Mouse (Mus musculus) hematopoietic stem cell, adult 5-6 weeks (primary cell): ENCODE results near the gene Prcd. TPM values are rescaled to one million over a fixed set of nuclear protein-coding genes. Genes with fewer than 3 reads are reported as not detected.
"Not testable (repeated sequence)": the region's sequence is repeated elsewhere in the genome, so short reads cannot be mapped to it uniquely, and the experiment has no call there.

Experiments used
- ATAC-seq, 2 experiments: fragments of 125-278 bp in 1 of 2; replicated peaks in 1 of 2; 2 replicates each; pipeline ENCODE4 v1.8.0; 2016 to 2017; ENCODE audit warnings: inconsistent platforms in 2 of 2, mild to moderate bottlenecking in 2 of 2, moderate number of reproducible peaks in 2 of 2, low read depth in 1 of 2, moderate TSS enrichment in 1 of 2; ENCODE audit not compliant: low FRiP score in 2 of 2, poor library complexity in 2 of 2, severe bottlenecking in 2 of 2, insufficient read depth in 1 of 2, low TSS enrichment in 1 of 2
- total RNA-seq: library from RNA; stranded (forward); fragments of 172-1452, 232-1000 nt; gene quantifications from 2 replicates; pipeline ENCODE4 v1.2.3, GENCODE M21; 2017

Prcd gene
- total RNA-seq, 1 experiment from 2014 or later, result 1.6 TPM

DNA sequence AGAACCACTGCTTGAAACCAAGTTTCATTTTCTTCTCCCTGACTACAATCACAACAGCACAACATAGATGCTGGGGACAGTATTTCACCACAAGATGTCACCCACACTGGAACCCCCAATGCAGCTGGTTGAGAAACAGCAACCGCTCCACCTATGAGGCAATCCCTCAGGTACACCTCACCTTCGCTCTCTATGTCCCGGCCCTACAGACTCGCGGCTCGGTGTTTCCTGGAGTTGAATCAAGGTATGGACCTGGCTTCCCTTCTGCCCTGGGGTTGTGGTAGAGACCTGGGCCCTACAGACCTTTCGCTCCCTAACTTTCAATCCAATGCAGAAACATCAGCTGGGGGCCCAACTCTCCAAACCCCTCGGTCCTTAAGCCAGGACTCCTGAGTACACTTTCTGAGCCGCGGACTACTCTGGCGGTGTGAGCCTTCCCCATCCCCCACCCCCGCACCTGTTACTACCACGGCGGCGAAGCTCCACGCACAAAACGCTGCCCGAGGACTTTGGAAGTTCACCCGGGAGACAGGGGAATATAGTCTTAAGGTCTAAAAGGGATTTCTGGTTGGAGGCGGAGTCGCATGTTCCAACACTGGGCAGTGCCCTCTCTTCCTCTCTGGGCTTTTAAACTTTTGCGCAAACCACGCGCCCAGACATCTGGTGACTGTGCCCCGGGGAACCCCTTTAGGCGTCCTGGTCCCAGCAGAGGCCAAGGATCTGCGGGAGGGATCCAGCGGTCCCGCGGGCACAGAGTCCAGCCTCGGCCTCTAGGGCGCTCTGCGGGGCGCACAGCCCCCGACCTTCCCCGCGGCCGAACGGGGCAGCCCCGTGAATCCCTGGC, 29.8 kb upstream of the Prcd start:
- peak in 1 of 2 experiments; percentile 2; a peak in 1 of 4 replicates for ATAC-seq

DNA sequence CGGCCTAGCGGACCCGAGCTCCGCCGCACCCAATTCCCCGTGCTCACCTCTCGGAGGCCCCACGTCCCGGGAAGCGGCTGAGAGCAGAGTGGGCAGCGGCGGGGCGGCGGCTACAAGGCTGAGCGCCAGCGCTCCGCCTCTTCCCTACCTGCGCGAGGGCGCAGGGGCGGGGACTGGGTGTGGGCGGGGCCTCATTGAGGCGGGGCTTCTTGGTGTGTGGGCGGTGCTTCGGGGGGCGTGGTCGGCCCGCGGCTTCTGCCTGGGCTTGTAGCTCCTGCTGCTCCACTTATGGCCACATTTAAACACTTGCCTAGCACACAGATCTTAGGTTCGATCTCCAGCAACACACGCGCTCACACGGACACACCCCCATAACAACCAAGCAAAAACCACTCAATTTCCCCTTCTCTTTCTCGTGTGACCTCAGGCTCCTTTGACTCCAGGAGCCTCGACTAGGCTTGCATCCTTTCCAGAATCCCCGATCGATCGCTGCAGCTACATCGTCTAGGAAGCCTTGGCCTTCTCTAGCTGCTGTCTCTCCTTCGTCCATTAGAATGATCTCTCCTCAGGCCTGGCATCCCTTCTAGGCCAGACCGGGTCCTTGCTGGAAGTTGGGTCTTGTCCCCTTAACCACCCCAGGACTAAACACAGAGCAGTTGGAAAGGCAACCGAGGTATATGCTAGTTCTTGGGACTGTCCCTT, 29.1 kb upstream of the Prcd start:
- peak; percentile 75 to 77 for ATAC-seq

DNA sequence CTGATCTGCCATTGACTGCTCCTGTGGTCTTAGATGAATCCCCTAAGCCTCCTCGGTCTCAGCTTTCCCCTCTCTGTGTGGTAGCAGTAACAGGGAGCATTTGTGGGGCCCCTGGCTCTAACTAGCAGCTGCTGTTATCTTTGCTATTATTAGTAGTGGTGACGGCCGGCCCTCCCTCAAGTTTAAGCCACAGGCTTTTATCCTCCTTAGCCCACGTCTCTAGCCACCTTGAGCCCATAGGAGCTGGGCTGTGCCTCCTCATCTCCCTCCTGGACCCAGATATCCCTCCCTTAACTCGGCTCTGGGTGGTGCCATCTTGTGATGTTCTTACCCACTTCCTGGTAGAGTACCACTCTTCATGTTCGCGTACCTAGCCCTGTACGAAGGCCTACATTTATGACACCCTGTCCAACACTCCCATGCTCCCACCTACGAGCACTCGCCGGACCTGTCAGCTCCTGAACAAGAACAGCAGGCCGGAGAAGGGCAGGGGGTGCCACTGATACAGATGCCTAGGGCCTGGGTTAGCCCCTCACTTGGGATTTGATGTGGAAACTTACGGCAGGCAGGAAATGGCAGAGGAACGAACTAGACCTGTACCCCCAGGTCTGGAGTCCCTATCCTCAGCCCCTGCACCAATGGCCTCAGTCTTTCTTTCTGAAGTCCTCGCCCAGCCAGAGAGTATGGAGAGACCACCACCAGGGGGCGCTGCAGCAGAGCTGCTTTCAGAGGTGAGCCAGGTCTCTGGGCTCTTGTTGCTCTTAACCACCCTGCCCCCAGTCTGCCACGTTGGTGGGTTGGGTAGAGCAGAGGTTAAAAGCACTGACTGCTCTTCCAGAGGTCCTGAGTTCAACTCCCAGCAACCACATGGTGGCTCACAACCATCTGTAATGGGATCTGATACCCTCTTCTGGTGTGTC, 28.0 kb upstream of the Prcd start:
- ATAC-seq, result no peak

- no peak for ATAC-seq
Measured at GRCm38 (mm10) chr11:116626299-116627071, 26.8 kb upstream of the Prcd start, which contains the start of gene Rhbdf2. Gene Rhbdf2 (minus strand): TSS chr11:116627019.

GRCm38 (mm10) chr11:116627072-116628020, 26.0 kb upstream of the Prcd start:
- no peak for ATAC-seq

DNA sequence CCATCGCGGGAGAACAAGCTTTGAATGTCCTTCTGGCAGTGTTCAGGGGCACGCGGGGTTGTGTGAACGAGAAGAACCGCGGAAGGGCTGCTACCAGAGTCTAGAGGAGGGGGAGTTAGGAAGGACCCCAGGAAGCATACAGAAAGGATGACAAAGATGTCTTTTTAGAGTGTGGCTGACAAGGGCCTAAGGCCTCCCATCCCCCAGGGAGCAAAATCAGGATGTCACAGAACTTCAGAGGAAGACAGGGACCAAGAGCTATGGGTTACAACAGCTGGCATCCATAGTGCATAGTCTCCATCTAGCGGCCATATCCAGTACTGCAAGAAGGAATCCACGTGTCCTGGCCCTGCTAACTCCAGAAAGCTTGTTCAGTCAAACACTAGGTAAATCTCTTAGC, 24.6 kb upstream of the Prcd start:
- ATAC-seq, result peak; percentile 70 to 72; a peak in 3 of 4 replicates

DNA sequence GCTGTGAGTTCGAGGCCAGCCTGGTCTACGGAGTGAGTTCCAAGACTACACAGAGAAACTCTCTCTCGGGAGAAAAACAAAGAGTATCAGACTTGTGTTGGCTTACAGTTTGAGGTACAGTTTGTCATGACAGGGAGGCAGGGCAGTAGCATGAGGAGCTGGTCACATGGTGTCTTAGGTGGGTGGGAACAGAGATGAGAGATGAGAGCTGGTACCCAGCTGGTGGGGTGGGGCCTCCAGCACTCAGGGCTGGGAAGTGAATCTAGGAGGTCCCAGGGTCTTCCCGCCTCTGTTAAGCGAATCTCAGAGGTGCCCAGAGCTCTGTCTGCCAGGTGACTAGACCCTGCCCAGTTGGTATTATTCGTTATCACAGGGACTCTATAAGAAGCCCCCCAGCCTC, 23.9 kb upstream of the Prcd start:
- ATAC-seq, result no peak

GRCm38 (mm10) chr11:116630171-116630965, 23.0 kb upstream of the Prcd start:
- ATAC-seq, result no peak

DNA sequence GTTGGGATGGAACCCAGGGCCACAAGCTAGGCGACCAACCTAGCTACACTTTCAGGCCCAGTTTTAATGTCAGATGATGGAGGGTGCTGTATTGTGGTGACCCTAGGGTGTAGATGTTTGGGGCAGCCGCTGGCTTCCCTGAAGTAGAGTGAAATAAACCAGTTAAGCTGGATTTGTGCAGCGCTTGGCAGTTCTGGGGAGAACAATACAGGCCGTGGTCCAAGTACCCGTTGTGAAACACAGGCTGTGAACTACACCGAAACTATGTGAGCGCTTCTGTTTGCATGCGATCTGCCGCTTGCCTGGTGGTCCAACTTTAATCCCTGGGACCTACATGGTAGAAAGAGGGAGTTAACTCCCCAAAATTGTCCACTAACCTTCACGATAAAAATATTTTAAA, 20.4 kb upstream of the Prcd start:
- ATAC-seq, result no peak

- ATAC-seq, result not testable (repeated sequence)
Measured at GRCm38 (mm10) chr11:116636607-116637006, 16.7 kb upstream of the Prcd start.

GRCm38 (mm10) chr11:116641168-116641567, 12.2 kb upstream of the Prcd start:
- ATAC-seq, result no peak; a peak in 1 of 4 replicates

GRCm38 (mm10) chr11:116641731-116642130, 11.6 kb upstream of the Prcd start:
- ATAC-seq, result no peak

- peak; percentile 77 to 86 for ATAC-seq
Measured at GRCm38 (mm10) chr11:116642681-116643578, 10.4 kb upstream of the Prcd start.

GRCm38 (mm10) chr11:116643579-116644224, 9.6 kb upstream of the Prcd start:
- no peak for ATAC-seq
